Mouse (Mus musculus): ENCODE measurements around the gene Ifna16.

The Ifna16 gene

DNA sequence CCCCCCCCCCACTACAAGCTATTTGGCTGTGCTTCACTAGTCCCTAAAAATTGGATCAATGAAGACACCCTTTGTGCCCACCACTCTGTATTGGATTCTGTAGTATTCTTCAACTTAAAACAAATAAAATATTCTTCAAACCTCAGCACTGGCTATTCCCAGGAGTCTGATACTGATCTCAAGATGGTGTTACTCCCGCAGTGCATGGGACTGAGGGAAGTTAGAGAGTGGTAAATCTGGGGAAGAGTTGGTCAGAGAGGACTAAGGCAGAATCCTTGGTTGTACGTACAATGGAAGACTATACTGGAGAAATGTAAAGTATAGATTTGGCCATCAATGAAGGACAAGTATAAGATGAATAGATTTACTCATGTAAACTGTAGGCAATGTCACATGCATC is 34.2 kb downstream of the Ifna16 start:
- DNase-seq (ENCODE audit: low read depth, low spot score) = peak; percentile 14

- DNase-seq (ENCODE audit: low read depth, low spot score) = peak; percentile 97
These were observed 35.5 kb downstream of the Ifna16 start for GRCm38 (mm10) chr4:88641077-88641831.

- no peak for DNase-seq (ENCODE audit: low read depth, low spot score)
These were observed 36.0 kb downstream of the Ifna16 start for GRCm38 (mm10) chr4:88640704-88641076.

DNA sequence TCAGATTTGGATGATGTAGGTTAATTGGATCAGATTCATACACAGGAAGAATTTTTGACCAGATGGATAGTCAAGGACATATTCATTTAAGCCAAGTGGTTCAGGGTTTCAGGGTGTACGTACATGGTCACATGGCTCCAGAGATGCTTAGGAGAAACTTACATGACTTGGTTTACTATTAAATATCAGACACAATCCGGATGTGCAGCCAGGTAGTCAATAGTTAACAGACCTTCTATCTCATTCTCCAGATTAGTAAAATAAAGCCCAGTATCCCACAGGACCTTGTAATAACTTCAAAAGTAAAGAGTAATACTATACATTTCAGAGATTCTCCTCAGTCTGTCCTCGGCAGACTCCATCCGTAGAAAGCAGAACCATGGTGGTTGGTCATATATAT is 42.4 kb downstream of the Ifna16 start, which contains the start of gene C87499:
TSS of gene C87499 (minus strand) at position 101 of the 400 bp plus-strand sequence.
- DNase-seq (ENCODE audit: low read depth, low spot score) = no peak

All from ZHBTc4 (cell line).